Mouse (Mus musculus) hindbrain, embryonic 12.5 days (tissue): Measurements from ENCODE around the gene Sik3. TPM values are rescaled to one million over a fixed set of nuclear protein-coding genes. Genes with fewer than 3 reads are reported as not detected.

ENCODE experiments used
- ATAC-seq: fragments of 200-750 bp; cut with Nextera tagmentation; 2 replicates; pipeline ENCODE4 v1.8.0; 2017; ENCODE audit warnings: moderate TSS enrichment; ENCODE audit not compliant: low FRiP score
- H3K27ac ChIP-seq: fragments of 300-500 bp; sonication (generic); 2 replicates; pipeline ENCODE4 v1.5.1; 2016; ENCODE audit warnings: mild to moderate bottlenecking
- H3K27me3 ChIP-seq: fragments of 300-500 bp; sonication (generic); 2 replicates; pipeline ENCODE4 v1.6.1; 2016; ENCODE audit warnings: mild to moderate bottlenecking
- H3K36me3 ChIP-seq: fragments of 300-500 bp; sonication (generic); 2 replicates; pipeline ENCODE4 v1.6.1; 2016; ENCODE audit warnings: mild to moderate bottlenecking
- H3K4me1 ChIP-seq: fragments of 300-500 bp; sonication (generic); 2 replicates; pipeline ENCODE4 v1.6.1; 2016
- H3K4me2 ChIP-seq: fragments of 300-500 bp; sonication (generic); replicated peaks from 2 replicates; pipeline ENCODE4 v1.6.1; 2016; ENCODE audit warnings: mild to moderate bottlenecking
- H3K4me3 ChIP-seq: fragments of 300-500 bp; sonication (generic); 2 replicates; pipeline ENCODE4 v1.5.1; 2016; ENCODE audit warnings: mild to moderate bottlenecking
- H3K9ac ChIP-seq: fragments of 300-500 bp; sonication (generic); 2 replicates; pipeline ENCODE4 v1.6.1; 2016; ENCODE audit warnings: mild to moderate bottlenecking, moderate library complexity
- H3K9me3 ChIP-seq: fragments of 300-500 bp; sonication (generic); replicated peaks from 2 replicates; pipeline ENCODE4 v1.6.1; 2016; ENCODE audit warnings: mild to moderate bottlenecking
- WGBS: fragments of 180-500 bp; shearing (Covaris S2); methylation state at CpG from one replicate; pipeline ENCODE4 v1.1.7; 2016; 5-methylcytosine and 5-hydroxymethylcytosine counted together
- polyA plus RNA-seq: library from polyadenylated mRNA; unstranded; fragments of >200 nt; fragmentation: Nextera tagmentation; extraction: Ambion mirVana; gene quantifications from 2 replicates; pipeline ENCODE4 v1.2.1, GENCODE M21; 2016

The Sik3 gene
- polyA plus RNA-seq, 1 experiment from 2014 or later = 13.9 TPM

- no peaks in the 10 kb centered on the region for H3K9me3 ChIP-seq
- WGBS = 92% methylated on average over 6 of the region's 6 CpGs
- no peak overlapping the region for H3K4me3 ChIP-seq
- H3K36me3 ChIP-seq = no peaks in the 10 kb centered on the region
- no peak overlapping the region for H3K4me2 ChIP-seq
- no peak overlapping the region for H3K27ac ChIP-seq
- no peak for ATAC-seq
- 0 out of 2 replicates have a peak, but pooled peaks cover 2% of the 10 kb centered on the region for H3K4me1 ChIP-seq
- H3K27me3 ChIP-seq = no peaks in the 10 kb centered on the region
- H3K9ac ChIP-seq = no peak overlapping the region
Observed at GRCm38 (mm10) chr9:46092633-46093032, 80.0 kb downstream of the Sik3 start.

- no peaks in the 10 kb centered on the region for H3K9me3 ChIP-seq
- no peak overlapping the region for H3K27ac ChIP-seq
- ATAC-seq = no peak
- H3K4me1 ChIP-seq = no peaks in the 10 kb centered on the region
- no peaks in the 10 kb centered on the region for H3K36me3 ChIP-seq
- H3K4me2 ChIP-seq = no peak overlapping the region
- H3K9ac ChIP-seq = no peak overlapping the region
- 87% methylated on average over 15 of the region's 15 CpGs for WGBS
- no peak overlapping the region for H3K4me3 ChIP-seq
- no peaks in the 10 kb centered on the region for H3K27me3 ChIP-seq
Observed at GRCm38 (mm10) chr9:46098360-46098985, 85.9 kb downstream of the Sik3 start.

GRCm38 (mm10) chr9:46099107-46099506 is 86.5 kb downstream of the Sik3 start:
- Histone ChIP-seq H3K9ac (no peak overlapping the region), H3K36me3 (no peaks in the 10 kb centered on the region), H3K4me2 (no peak overlapping the region), H3K4me3 (no peak overlapping the region), H3K4me1 (no peaks in the 10 kb centered on the region), H3K9me3 (no peaks in the 10 kb centered on the region), H3K27ac (no peak overlapping the region), H3K27me3 (no peaks in the 10 kb centered on the region)
- WGBS = 77% methylated on average over 5 of the region's 5 CpGs
- no peak for ATAC-seq

GRCm38 (mm10) chr9:46103154-46103553 is 90.5 kb downstream of the Sik3 start:
- WGBS = 84% methylated on average over 7 of the region's 7 CpGs
- Histone ChIP-seq H3K27me3 (no peaks in the 10 kb centered on the region), H3K27ac (no peak overlapping the region), H3K36me3 (no peaks in the 10 kb centered on the region), H3K4me3 (no peak overlapping the region), H3K4me1 (no peaks in the 10 kb centered on the region), H3K4me2 (no peak overlapping the region), H3K9ac (no peak overlapping the region), H3K9me3 (no peaks in the 10 kb centered on the region)
- ATAC-seq = no peak

GRCm38 (mm10) chr9:46106105-46106504 is 93.5 kb downstream of the Sik3 start:
- no peak for ATAC-seq
- Histone ChIP-seq H3K27ac (no peak overlapping the region), H3K4me1 (peaks cover 2% of the 10 kb centered on the region; the same call in 1 of the 2 replicates), H3K9ac (no peak overlapping the region), H3K4me3 (no peak overlapping the region), H3K9me3 (no peaks in the 10 kb centered on the region), H3K27me3 (no peaks in the 10 kb centered on the region), H3K36me3 (no peaks in the 10 kb centered on the region), H3K4me2 (no peak overlapping the region)
- WGBS = 89% methylated on average over 9 of the region's 9 CpGs

GRCm38 (mm10) chr9:46110648-46111047 is 98.0 kb downstream of the Sik3 start:
- H3K9me3 ChIP-seq = no peaks in the 10 kb centered on the region
- ATAC-seq = no peak
- WGBS = 79% methylated on average over 7 of the region's 7 CpGs
- H3K9ac ChIP-seq = no peak overlapping the region
- no peaks in the 10 kb centered on the region for H3K36me3 ChIP-seq
- H3K27ac ChIP-seq = no peak overlapping the region
- H3K27me3 ChIP-seq = no peaks in the 10 kb centered on the region
- peaks cover 17% of the 10 kb centered on the region for H3K4me1 ChIP-seq
- no peak overlapping the region for H3K4me2 ChIP-seq
- H3K4me3 ChIP-seq = no peak overlapping the region

- no peak overlapping the region for H3K9ac ChIP-seq
- no peak overlapping the region for H3K4me3 ChIP-seq
- peaks cover 21% of the 10 kb centered on the region for H3K4me1 ChIP-seq
- no peak overlapping the region for H3K4me2 ChIP-seq
- ATAC-seq = no peak
- no peaks in the 10 kb centered on the region for H3K36me3 ChIP-seq
- no peaks in the 10 kb centered on the region for H3K27me3 ChIP-seq
- H3K9me3 ChIP-seq = no peaks in the 10 kb centered on the region
- no peak overlapping the region for H3K27ac ChIP-seq
Observed at GRCm38 (mm10) chr9:46111334-46111733, 98.7 kb downstream of the Sik3 start.

GRCm38 (mm10) chr9:46112246-46112645 is 99.6 kb downstream of the Sik3 start:
- ATAC-seq = no peak
- no peaks in the 10 kb centered on the region for H3K9me3 ChIP-seq

GRCm38 (mm10) chr9:46118844-46119385 is 106.3 kb downstream of the Sik3 start:
- WGBS = 89% methylated on average over 8 of the region's 8 CpGs
- peaks cover 20% of the 10 kb centered on the region for H3K4me1 ChIP-seq
- H3K27ac ChIP-seq = no peak overlapping the region
- no peak overlapping the region for H3K9ac ChIP-seq
- H3K4me2 ChIP-seq = no peak overlapping the region
- 0 out of 2 replicates have a peak, but pooled peaks cover 2% of the 10 kb centered on the region for H3K36me3 ChIP-seq
- H3K4me3 ChIP-seq = no peak overlapping the region
- H3K9me3 ChIP-seq = no peaks in the 10 kb centered on the region; the same call in 1 of the 2 replicates
- H3K27me3 ChIP-seq = no peaks in the 10 kb centered on the region
- ATAC-seq = no peak

More at GRCm38 (mm10) chr9:46112246-46112645, 99.6 kb downstream of the Sik3 start:
- no peaks in the 10 kb centered on the region for H3K36me3 ChIP-seq
- no peak overlapping the region for H3K4me2 ChIP-seq
- H3K27me3 ChIP-seq = no peaks in the 10 kb centered on the region
- no peak overlapping the region for H3K4me3 ChIP-seq
- H3K27ac ChIP-seq = no peak overlapping the region
- peaks cover 21% of the 10 kb centered on the region for H3K4me1 ChIP-seq
- WGBS = 60% methylated on average over 5 of the region's 5 CpGs
- H3K9ac ChIP-seq = no peak overlapping the region

GRCm38 (mm10) chr9:46119943-46120441 is 107.4 kb downstream of the Sik3 start:
- H3K27ac ChIP-seq = peak overlapping the region; percentile 75
- no peak overlapping the region for H3K9ac ChIP-seq
- H3K4me2 ChIP-seq = no peak overlapping the region
- peak; percentile 96 for ATAC-seq
- H3K9me3 ChIP-seq = no peaks in the 10 kb centered on the region; the same call in 1 of the 2 replicates
- peaks cover 20% of the 10 kb centered on the region for H3K4me1 ChIP-seq
- 0% methylated on average over 6 of the region's 6 CpGs for WGBS
- no peak overlapping the region for H3K4me3 ChIP-seq
- H3K36me3 ChIP-seq = peaks cover 5% of the 10 kb centered on the region; the same call in 1 of the 2 replicates
- H3K27me3 ChIP-seq = no peaks in the 10 kb centered on the region

- WGBS = 85% methylated on average over 6 of the region's 6 CpGs
- Histone ChIP-seq H3K27me3 (no peaks in the 10 kb centered on the region), H3K9ac (no peak overlapping the region), H3K9me3 (no peaks in the 10 kb centered on the region; the same call in 1 of the 2 replicates), H3K4me2 (no peak overlapping the region), H3K4me1 (peaks cover 19% of the 10 kb centered on the region), H3K36me3 (peaks cover 5% of the 10 kb centered on the region; the same call in 1 of the 2 replicates), H3K27ac (peak overlapping the region; percentile 75; the same call in 1 of the 2 replicates), H3K4me3 (no peak overlapping the region)
- ATAC-seq = peak; percentile 41
Observed at GRCm38 (mm10) chr9:46120468-46121253, 108.0 kb downstream of the Sik3 start.

GRCm38 (mm10) chr9:46121486-46121885 is 108.9 kb downstream of the Sik3 start:
- Histone ChIP-seq H3K27me3 (no peaks in the 10 kb centered on the region), H3K27ac (no peak overlapping the region), H3K4me2 (no peak overlapping the region), H3K9ac (no peak overlapping the region), H3K4me1 (peaks cover 15% of the 10 kb centered on the region), H3K9me3 (no peaks in the 10 kb centered on the region; the same call in 1 of the 2 replicates), H3K4me3 (no peak overlapping the region), H3K36me3 (peaks cover 5% of the 10 kb centered on the region; the same call in 1 of the 2 replicates)
- ATAC-seq = no peak
- 81% methylated on average over 4 of the region's 4 CpGs for WGBS
